Mouse (Mus musculus) heart, postnatal 0 days (tissue): ENCODE results near the gene Olfr1344.

Source experiments
- CTCF ChIP-seq: IDR thresholded peaks from 2 replicates; pipeline ENCODE4 v1.5.1; 2016; ENCODE audit warnings: antibody characterized with exemption, control low read depth, low read depth
- EP300 ChIP-seq: IDR thresholded peaks from 2 replicates; pipeline ENCODE4 v1.6.1; 2016; ENCODE audit warnings: antibody characterized with exemption, low read depth

DNA sequence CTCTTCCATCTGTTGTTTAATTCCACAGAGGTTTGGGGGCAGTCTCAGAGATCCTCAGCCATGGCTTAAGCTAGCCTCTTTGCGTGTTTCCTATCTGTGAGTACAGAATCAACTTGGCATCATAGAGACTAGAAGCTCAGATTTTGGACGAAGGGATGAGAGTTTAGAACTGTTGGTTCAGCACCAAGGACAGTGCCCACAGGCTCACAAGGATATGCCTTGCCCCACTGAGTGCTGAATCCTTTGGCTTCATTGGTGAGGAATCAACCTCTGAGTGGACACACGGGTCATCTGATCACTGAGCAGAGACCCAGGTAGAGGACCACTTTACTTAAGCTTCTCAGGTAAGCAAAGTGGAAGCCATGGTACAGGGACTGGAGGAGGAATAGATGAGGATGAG is 17.9 kb downstream of the Olfr1344 start:
- TF ChIP-seq CTCF (no peak), EP300 (no peak)
